Mouse (Mus musculus): Measurements from ENCODE around the gene Cmah. TPM values are rescaled to one million over a fixed set of nuclear protein-coding genes. Genes with fewer than 3 reads are reported as not detected.

Gene Cmah
- polyA plus RNA-seq, 1 experiment from 2014 or later: 0.04 TPM

- ATAC-seq (ENCODE audit: low read depth): no peak
- Histone ChIP-seq H3K9me3 (ENCODE audit: control insufficient read depth, low read length) (no peaks in the 10 kb centered on the region), H3K4me1 (ENCODE audit: control insufficient read depth, insufficient read depth, low read length) (no peaks in the 10 kb centered on the region), H3K27ac (ENCODE audit: low read depth, low read length) (no peak overlapping the region), H3K27me3 (ENCODE audit: control insufficient read depth, insufficient read depth, low read length) (no peaks in the 10 kb centered on the region), H3K4me2 (ENCODE audit: low read depth, low read length) (no peak overlapping the region), H3K9ac (replicated peaks; ENCODE audit: low read depth, low read length) (no peak overlapping the region), H3K4me3 (ENCODE audit: low read depth, low read length) (no peak overlapping the region), H3K36me3 (ENCODE audit: control insufficient read depth, insufficient read depth, low read length) (no peaks in the 10 kb centered on the region)
- 88% methylated on average over 3 of the region's 3 CpGs for WGBS
These were observed 186.5 kb downstream of the Cmah start for GRCm38 (mm10) chr13:24513717-24514116.

- Histone ChIP-seq H3K4me2 (ENCODE audit: low read depth, low read length) (no peak overlapping the region), H3K27me3 (ENCODE audit: control insufficient read depth, insufficient read depth, low read length) (no peaks in the 10 kb centered on the region), H3K27ac (ENCODE audit: low read depth, low read length) (no peak overlapping the region), H3K9me3 (ENCODE audit: control insufficient read depth, low read length) (no peaks in the 10 kb centered on the region), H3K9ac (replicated peaks; ENCODE audit: low read depth, low read length) (no peak overlapping the region), H3K36me3 (ENCODE audit: control insufficient read depth, insufficient read depth, low read length) (no peaks in the 10 kb centered on the region), H3K4me1 (ENCODE audit: control insufficient read depth, insufficient read depth, low read length) (no peaks in the 10 kb centered on the region), H3K4me3 (ENCODE audit: low read depth, low read length) (no peak overlapping the region)
- ATAC-seq (ENCODE audit: low read depth): no peak
- WGBS: 37% methylated on average over 6 of the region's 6 CpGs
These were observed 188.0 kb downstream of the Cmah start for GRCm38 (mm10) chr13:24515101-24515675.

- H3K27ac ChIP-seq (ENCODE audit: low read depth, low read length): no peak overlapping the region
- H3K4me1 ChIP-seq (ENCODE audit: control insufficient read depth, insufficient read depth, low read length): peaks cover 7% of the 10 kb centered on the region; the same call in 1 of the 2 replicates
- H3K4me3 ChIP-seq (ENCODE audit: low read depth, low read length): no peak overlapping the region
- WGBS: 68% methylated on average over 2 of the region's 2 CpGs
- no peak overlapping the region for H3K9ac ChIP-seq (replicated peaks; ENCODE audit: low read depth, low read length)
- H3K4me2 ChIP-seq (ENCODE audit: low read depth, low read length): no peak overlapping the region
- no peaks in the 10 kb centered on the region for H3K9me3 ChIP-seq (ENCODE audit: control insufficient read depth, low read length)
- no peaks in the 10 kb centered on the region for H3K27me3 ChIP-seq (ENCODE audit: control insufficient read depth, insufficient read depth, low read length)
- H3K36me3 ChIP-seq (ENCODE audit: control insufficient read depth, insufficient read depth, low read length): no peaks in the 10 kb centered on the region
- ATAC-seq (ENCODE audit: low read depth): no peak
These were observed 190.6 kb downstream of the Cmah start for GRCm38 (mm10) chr13:24517757-24518156.

GRCm38 (mm10) chr13:24518887-24519286 is 191.7 kb downstream of the Cmah start:
- no peak overlapping the region for H3K4me3 ChIP-seq (ENCODE audit: low read depth, low read length)
- H3K9me3 ChIP-seq (ENCODE audit: control insufficient read depth, low read length): no peaks in the 10 kb centered on the region
- H3K9ac ChIP-seq (replicated peaks; ENCODE audit: low read depth, low read length): no peak overlapping the region
- 36% methylated on average over 6 of the region's 6 CpGs for WGBS
- no peak overlapping the region for H3K27ac ChIP-seq (ENCODE audit: low read depth, low read length)
- peaks cover 7% of the 10 kb centered on the region; the same call in 1 of the 2 replicates for H3K4me1 ChIP-seq (ENCODE audit: control insufficient read depth, insufficient read depth, low read length)
- H3K4me2 ChIP-seq (ENCODE audit: low read depth, low read length): no peak overlapping the region
- no peaks in the 10 kb centered on the region for H3K27me3 ChIP-seq (ENCODE audit: control insufficient read depth, insufficient read depth, low read length)
- no peaks in the 10 kb centered on the region for H3K36me3 ChIP-seq (ENCODE audit: control insufficient read depth, insufficient read depth, low read length)
- ATAC-seq (ENCODE audit: low read depth): no peak

- Histone ChIP-seq H3K9me3 (ENCODE audit: control insufficient read depth, low read length) (no peaks in the 10 kb centered on the region), H3K4me2 (ENCODE audit: low read depth, low read length) (no peak overlapping the region), H3K4me3 (ENCODE audit: low read depth, low read length) (no peak overlapping the region), H3K4me1 (ENCODE audit: control insufficient read depth, insufficient read depth, low read length) (peaks cover 7% of the 10 kb centered on the region; the same call in 1 of the 2 replicates), H3K9ac (replicated peaks; ENCODE audit: low read depth, low read length) (no peak overlapping the region), H3K27me3 (ENCODE audit: control insufficient read depth, insufficient read depth, low read length) (no peaks in the 10 kb centered on the region), H3K27ac (ENCODE audit: low read depth, low read length) (no peak overlapping the region), H3K36me3 (ENCODE audit: control insufficient read depth, insufficient read depth, low read length) (no peaks in the 10 kb centered on the region)
- WGBS: 80% methylated on average over 14 of the region's 14 CpGs
- ATAC-seq (ENCODE audit: low read depth): no peak
These were observed 192.9 kb downstream of the Cmah start for GRCm38 (mm10) chr13:24519976-24520647.

GRCm38 (mm10) chr13:24520796-24521195 is 193.6 kb downstream of the Cmah start:
- Histone ChIP-seq H3K4me2 (ENCODE audit: low read depth, low read length) (no peak overlapping the region), H3K27ac (ENCODE audit: low read depth, low read length) (no peak overlapping the region)

GRCm38 (mm10) chr13:24521446-24522342 is 194.5 kb downstream of the Cmah start:
- H3K27ac ChIP-seq (ENCODE audit: low read depth, low read length): no peak overlapping the region; the same call in 1 of the 2 replicates
- peak overlapping the region; percentile 31; the same call in 1 of the 2 replicates for H3K4me2 ChIP-seq (ENCODE audit: low read depth, low read length)
- H3K27me3 ChIP-seq (ENCODE audit: control insufficient read depth, insufficient read depth, low read length): no peaks in the 10 kb centered on the region
- no peaks in the 10 kb centered on the region for H3K36me3 ChIP-seq (ENCODE audit: control insufficient read depth, insufficient read depth, low read length)
- no peak overlapping the region for H3K4me3 ChIP-seq (ENCODE audit: low read depth, low read length)
- H3K9ac ChIP-seq (replicated peaks; ENCODE audit: low read depth, low read length): no peak overlapping the region
- no peaks in the 10 kb centered on the region for H3K9me3 ChIP-seq (ENCODE audit: control insufficient read depth, low read length)
- WGBS: 37% methylated on average over 18 of the region's 18 CpGs
- H3K4me1 ChIP-seq (ENCODE audit: control insufficient read depth, insufficient read depth, low read length): peaks cover 7% of the 10 kb centered on the region; the same call in 1 of the 2 replicates
- peak; percentile 72; the same call in 1 of the 2 replicates for ATAC-seq (ENCODE audit: low read depth)

More at GRCm38 (mm10) chr13:24520796-24521195, 193.6 kb downstream of the Cmah start:
- no peaks in the 10 kb centered on the region for H3K9me3 ChIP-seq (ENCODE audit: control insufficient read depth, low read length)
- no peaks in the 10 kb centered on the region for H3K27me3 ChIP-seq (ENCODE audit: control insufficient read depth, insufficient read depth, low read length)
- ATAC-seq (ENCODE audit: low read depth): no peak
- no peak overlapping the region for H3K4me3 ChIP-seq (ENCODE audit: low read depth, low read length)
- H3K4me1 ChIP-seq (ENCODE audit: control insufficient read depth, insufficient read depth, low read length): peaks cover 7% of the 10 kb centered on the region; the same call in 1 of the 2 replicates
- 63% methylated on average over 10 of the region's 10 CpGs for WGBS
- H3K9ac ChIP-seq (replicated peaks; ENCODE audit: low read depth, low read length): no peak overlapping the region
- no peaks in the 10 kb centered on the region for H3K36me3 ChIP-seq (ENCODE audit: control insufficient read depth, insufficient read depth, low read length)

GRCm38 (mm10) chr13:24522343-24522837 is 195.2 kb downstream of the Cmah start:
- no peaks in the 10 kb centered on the region for H3K27me3 ChIP-seq (ENCODE audit: control insufficient read depth, insufficient read depth, low read length)
- no peak for ATAC-seq (ENCODE audit: low read depth)
- no peaks in the 10 kb centered on the region for H3K36me3 ChIP-seq (ENCODE audit: control insufficient read depth, insufficient read depth, low read length)
- H3K9ac ChIP-seq (replicated peaks; ENCODE audit: low read depth, low read length): no peak overlapping the region
- peaks cover 7% of the 10 kb centered on the region; the same call in 1 of the 2 replicates for H3K4me1 ChIP-seq (ENCODE audit: control insufficient read depth, insufficient read depth, low read length)
- H3K27ac ChIP-seq (ENCODE audit: low read depth, low read length): no peak overlapping the region
- H3K4me2 ChIP-seq (ENCODE audit: low read depth, low read length): no peak overlapping the region
- no peak overlapping the region for H3K4me3 ChIP-seq (ENCODE audit: low read depth, low read length)
- WGBS: 84% methylated on average over 7 of the region's 7 CpGs
- no peaks in the 10 kb centered on the region for H3K9me3 ChIP-seq (ENCODE audit: control insufficient read depth, low read length)

Measured in neural tube, embryonic 14.5 days (tissue).